Mouse (Mus musculus) MEL (cell line): Measurements from ENCODE around the gene Tas1r2.

Experiments
- CTCF ChIP-seq, 3 experiments: IDR thresholded peaks in 2 of 3; conservative IDR thresholded peaks in 1 of 3; 2 replicates each; pipeline ENCODE4 v1.5.1; 2011 to 2012; ENCODE audit warnings: low read length in 3 of 3, low read depth in 2 of 3, mild to moderate bottlenecking in 2 of 3, improper control_type of control experiment in 1 of 3, inconsistent platforms in 1 of 3, mixed read lengths in 1 of 3, moderate library complexity in 1 of 3; ENCODE audit not compliant: control insufficient read depth in 1 of 3, insufficient read depth in 1 of 3, poor library complexity in 1 of 3, severe bottlenecking in 1 of 3
- GATA1 ChIP-seq: IDR thresholded peaks from 2 replicates; pipeline ENCODE4 v1.6.1; 2011; ENCODE audit warnings: low read depth, low read length, improper control_type of control experiment

DNA sequence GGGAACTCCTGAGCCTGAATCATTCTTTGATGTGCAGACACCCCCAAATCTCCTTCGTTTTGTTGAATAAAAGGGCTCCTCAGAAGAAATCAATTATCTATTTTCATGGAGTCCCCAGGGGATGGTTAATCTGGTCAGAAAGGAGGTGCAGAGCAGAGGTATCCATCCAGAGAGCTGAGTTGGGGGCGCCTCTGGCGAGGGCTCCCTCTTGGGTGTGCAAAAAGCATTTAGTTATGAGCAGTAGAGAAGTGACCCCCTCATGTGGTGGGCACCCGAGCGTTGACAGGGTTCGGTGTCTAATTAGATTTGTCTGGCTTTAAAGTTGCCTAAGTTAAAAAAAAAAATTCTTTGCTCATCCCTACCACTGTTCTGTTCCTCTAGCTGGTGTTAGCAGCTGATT lies 42.4 kb upstream of the Tas1r2 start:
- no peak for TF ChIP-seq CTCF (IDR thresholded peaks at IDR 0.05 in 2 of 3, conservative IDR thresholded peaks at IDR 0.05 in 1 of 3; ENCODE audit: control insufficient read depth in 1 of 3, insufficient read depth in 1 of 3, low read depth in 2 of 3, low read length in 3 of 3, poor library complexity in 1 of 3, severe bottlenecking in 1 of 3)
- TF ChIP-seq GATA1, result no peak
